Mouse (Mus musculus) lung, postnatal 25 days (tissue): ENCODE measurements around the gene Lrfn2.
A peak's percentile ranks its signal among the peaks of the same experiment; 100 is the strongest.

Experiments
- DNase-seq: peaks from one replicate; pipeline ENCODE4 v3.0.0; 2022; ENCODE audit warnings: low spot score

Gene Lrfn2

GRCm38 (mm10) chr17:49033686-49034250 is 101.6 kb downstream of the Lrfn2 start:
- DNase-seq = no peak

- no peak for DNase-seq
These were observed 102.9 kb downstream of the Lrfn2 start for GRCm38 (mm10) chr17:49035052-49035451.

GRCm38 (mm10) chr17:49037163-49037950 is 105.2 kb downstream of the Lrfn2 start:
- no peak for DNase-seq

GRCm38 (mm10) chr17:49043806-49044640 is 111.8 kb downstream of the Lrfn2 start:
- DNase-seq = no peak

- DNase-seq = no peak
These were observed 115.7 kb downstream of the Lrfn2 start for GRCm38 (mm10) chr17:49047921-49048320.

GRCm38 (mm10) chr17:49051231-49051630 is 119.1 kb downstream of the Lrfn2 start:
- no peak for DNase-seq

- DNase-seq = no peak
These were observed 129.0 kb downstream of the Lrfn2 start for GRCm38 (mm10) chr17:49061141-49061540.

- DNase-seq = no peak
These were observed 131.6 kb downstream of the Lrfn2 start for GRCm38 (mm10) chr17:49063789-49064188.

- no peak for DNase-seq
These were observed 132.3 kb downstream of the Lrfn2 start for GRCm38 (mm10) chr17:49064526-49064925.

GRCm38 (mm10) chr17:49065050-49065449 is 132.9 kb downstream of the Lrfn2 start:
- no peak for DNase-seq

- no peak for DNase-seq
These were observed 134.6 kb downstream of the Lrfn2 start for GRCm38 (mm10) chr17:49066748-49067147.

- no peak for DNase-seq
These were observed 146.0 kb downstream of the Lrfn2 start for GRCm38 (mm10) chr17:49078168-49078567.

- DNase-seq = no peak
These were observed 147.5 kb downstream of the Lrfn2 start for GRCm38 (mm10) chr17:49079647-49080046.

- peak; percentile 1 for DNase-seq
These were observed 151.6 kb downstream of the Lrfn2 start for GRCm38 (mm10) chr17:49083594-49084380.

- DNase-seq = no peak
These were observed 152.9 kb downstream of the Lrfn2 start for GRCm38 (mm10) chr17:49085111-49085510.

GRCm38 (mm10) chr17:49096781-49097544 is 164.8 kb downstream of the Lrfn2 start:
- DNase-seq = no peak

GRCm38 (mm10) chr17:49111399-49111798 is 179.2 kb downstream of the Lrfn2 start:
- no peak for DNase-seq

GRCm38 (mm10) chr17:49111911-49112310 is 179.7 kb downstream of the Lrfn2 start:
- DNase-seq = no peak

- DNase-seq = no peak
These were observed 181.2 kb downstream of the Lrfn2 start for GRCm38 (mm10) chr17:49113336-49113735.

GRCm38 (mm10) chr17:49124166-49124565 is 192.0 kb downstream of the Lrfn2 start:
- no peak for DNase-seq

- no peak for DNase-seq
These were observed 192.5 kb downstream of the Lrfn2 start for GRCm38 (mm10) chr17:49124642-49125041.
